Mouse (Mus musculus) intestine, postnatal 0 days (tissue): ENCODE measurements around the gene Fermt3. TPM values are rescaled to one million over a fixed set of nuclear protein-coding genes. Genes with fewer than 3 reads are reported as not detected.

Experiments
- ATAC-seq: fragments of 200-750 bp; cut with Nextera tagmentation; 2 replicates; pipeline ENCODE4 v1.8.0; 2017; ENCODE audit warnings: mild to moderate bottlenecking, moderate TSS enrichment, moderate library complexity
- H3K27ac ChIP-seq: fragments of 300-500 bp; sonication (generic); 2 replicates; pipeline ENCODE4 v1.5.1; 2014; ENCODE audit warnings: mild to moderate bottlenecking, low read depth, low read length, moderate library complexity
- H3K27me3 ChIP-seq: fragments of 300-500 bp; sonication (generic); replicated peaks from 2 replicates; pipeline ENCODE4 v1.6.1; 2014; ENCODE audit warnings: low read length, mixed read lengths; ENCODE audit not compliant: control insufficient read depth, insufficient read depth
- H3K36me3 ChIP-seq: fragments of 300-500 bp; sonication (generic); 2 replicates; pipeline ENCODE4 v1.6.1; 2014; ENCODE audit warnings: mild to moderate bottlenecking, moderate library complexity; ENCODE audit not compliant: control insufficient read depth, insufficient read depth
- H3K4me1 ChIP-seq: fragments of 300-500 bp; sonication (generic); replicated peaks from 2 replicates; pipeline ENCODE4 v1.6.1; 2014; ENCODE audit warnings: antibody characterized with exemption, low read length, mixed read lengths; ENCODE audit not compliant: control insufficient read depth, insufficient read depth
- H3K4me2 ChIP-seq: fragments of 300-500 bp; sonication (generic); replicated peaks from 2 replicates; pipeline ENCODE4 v1.6.1; 2014; ENCODE audit warnings: low read depth, mild to moderate bottlenecking, moderate library complexity
- H3K4me3 ChIP-seq: fragments of 300-500 bp; sonication (generic); 2 replicates; pipeline ENCODE4 v1.5.1; 2014; ENCODE audit warnings: low read depth, low read length
- H3K9ac ChIP-seq: fragments of 300-500 bp; sonication (generic); 2 replicates; pipeline ENCODE4 v1.6.1; 2014; ENCODE audit warnings: mild to moderate bottlenecking, low read depth, low read length
- H3K9me3 ChIP-seq: fragments of 300-500 bp; sonication (generic); 2 replicates; pipeline ENCODE4 v1.6.1; 2016; ENCODE audit warnings: mixed run types; ENCODE audit not compliant: control insufficient read depth
- CTCF ChIP-seq: sonication (generic); IDR thresholded peaks from 2 replicates; pipeline ENCODE4 v1.5.1; 2016; ENCODE audit warnings: low read depth, mild to moderate bottlenecking, control low read depth, antibody characterized with exemption, moderate library complexity
- WGBS: fragments of 180-500 bp; shearing (Covaris S2); extraction: QIAGEN DNeasy Blood & Tissue Kit; methylation state at CpG from one replicate; pipeline ENCODE4 v1.1.7; 2014; 5-methylcytosine and 5-hydroxymethylcytosine counted together
- polyA plus RNA-seq: library from polyadenylated mRNA; unstranded; fragments of >200 nt; fragmentation: Nextera tagmentation; extraction: Ambion mirVana; gene quantifications from 2 replicates; pipeline ENCODE4 v1.2.1, GENCODE M21; 2015

The Fermt3 gene
- polyA plus RNA-seq, 1 experiment from 2014 or later = 8.9 TPM

- Histone ChIP-seq H3K9ac (peak overlapping the region; percentile 88), H3K36me3 (peaks cover 12% of the 10 kb centered on the region), H3K4me3 (peak overlapping the region; percentile 82), H3K4me1 (peaks cover 14% of the 10 kb centered on the region), H3K4me2 (peak overlapping the region; percentile 83), H3K27ac (peak overlapping the region; percentile 64), H3K9me3 (no peaks in the 10 kb centered on the region), H3K27me3 (no peaks in the 10 kb centered on the region)
- ATAC-seq = no peak
- WGBS = 14% methylated on average over 11 of the region's 11 CpGs
- TF ChIP-seq CTCF = no peak
Measured at GRCm38 (mm10) chr19:6970460-6971085, 48.7 kb downstream of the Fermt3 start.

DNA sequence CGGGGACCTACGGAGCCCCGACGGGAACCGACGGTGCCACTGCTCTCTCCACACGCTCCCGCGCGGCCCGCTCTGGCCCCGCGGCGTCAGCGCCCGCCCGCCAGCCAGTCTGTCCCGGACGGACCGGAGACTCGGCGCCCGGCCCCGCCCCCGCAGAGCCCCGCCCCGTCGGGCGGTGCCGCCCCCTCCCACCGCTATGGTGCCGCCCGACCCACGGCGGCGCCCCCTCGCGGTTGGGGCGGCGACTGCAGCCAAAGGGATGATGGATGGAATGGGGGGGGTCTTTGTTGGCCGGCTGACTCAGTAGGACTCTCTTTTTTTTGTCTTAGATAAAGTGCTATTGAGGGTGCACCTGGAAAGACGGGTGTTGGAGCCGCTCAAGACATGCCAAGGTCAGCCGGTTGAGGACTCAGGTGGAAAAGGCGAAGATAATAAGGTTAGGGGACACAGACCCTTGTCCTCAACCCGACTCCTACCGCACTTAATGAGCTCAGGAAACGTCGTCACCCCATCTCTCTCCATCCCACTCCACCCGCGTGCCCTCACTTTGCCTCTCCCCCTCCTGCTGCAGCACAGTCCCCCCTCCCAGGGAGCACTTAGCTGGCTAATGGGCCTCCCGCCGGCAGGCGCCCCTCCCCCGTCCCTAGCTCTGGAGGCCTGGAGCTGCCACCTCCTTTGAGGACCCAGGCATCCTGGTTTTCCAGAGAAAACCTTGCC lies 49.4 kb downstream of the Fermt3 start:
- H3K9ac ChIP-seq = peak overlapping the region; percentile 88
- peak overlapping the region; percentile 83 for H3K4me2 ChIP-seq
- H3K27ac ChIP-seq = peak overlapping the region; percentile 95
- no peaks in the 10 kb centered on the region for H3K9me3 ChIP-seq
- H3K36me3 ChIP-seq = peaks cover 19% of the 10 kb centered on the region
- peak; percentile 58 for ATAC-seq
- H3K27me3 ChIP-seq = no peaks in the 10 kb centered on the region
- peaks cover 17% of the 10 kb centered on the region for H3K4me1 ChIP-seq
- peak; percentile 78 for TF ChIP-seq CTCF
- H3K4me3 ChIP-seq = peak overlapping the region; percentile 82
- under 1% methylated on average over 55 of the region's 55 CpGs for WGBS

DNA sequence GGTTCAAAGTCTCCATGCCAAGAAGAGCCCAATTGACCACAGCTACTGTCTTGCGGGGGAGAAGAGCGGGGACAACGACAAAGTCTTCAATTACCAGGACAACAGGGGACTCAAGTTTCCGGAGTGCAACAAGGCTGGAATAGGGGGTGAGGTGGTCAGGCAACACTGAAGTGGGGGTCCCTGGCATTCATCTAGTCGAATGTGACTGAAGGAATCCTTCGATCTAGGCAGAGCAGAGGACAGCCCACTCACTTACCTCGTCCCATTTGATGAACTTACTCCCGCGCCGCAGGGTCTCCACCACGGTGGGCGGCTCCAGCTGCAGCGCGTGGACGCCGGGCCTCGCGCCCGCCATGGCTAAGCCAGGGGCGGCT lies 50.0 kb downstream of the Fermt3 start:
- Histone ChIP-seq H3K27ac (peak overlapping the region; percentile 95), H3K36me3 (peaks cover 25% of the 10 kb centered on the region), H3K9ac (peak overlapping the region; percentile 88), H3K9me3 (no peaks in the 10 kb centered on the region), H3K4me1 (peaks cover 17% of the 10 kb centered on the region), H3K4me3 (peak overlapping the region; percentile 82), H3K27me3 (no peaks in the 10 kb centered on the region), H3K4me2 (peak overlapping the region; percentile 83)
- under 1% methylated on average over 20 of the region's 20 CpGs for WGBS
- no peak for ATAC-seq
- no peak for TF ChIP-seq CTCF

GRCm38 (mm10) chr19:6968491-6969271 lies 50.6 kb downstream of the Fermt3 start:
- ATAC-seq = peak; percentile 90
- Histone ChIP-seq H3K4me3 (peak overlapping the region; percentile 82), H3K36me3 (peaks cover 31% of the 10 kb centered on the region), H3K4me2 (peak overlapping the region; percentile 83), H3K9ac (peak overlapping the region; percentile 88), H3K27me3 (no peaks in the 10 kb centered on the region), H3K9me3 (no peaks in the 10 kb centered on the region), H3K27ac (peak overlapping the region; percentile 95), H3K4me1 (peaks cover 17% of the 10 kb centered on the region)
- WGBS = 5% methylated on average over 15 of the region's 15 CpGs
- no peak for TF ChIP-seq CTCF

GRCm38 (mm10) chr19:6956461-6956860 lies 62.8 kb downstream of the Fermt3 start:
- Histone ChIP-seq H3K4me2 (no peak overlapping the region), H3K9me3 (no peaks in the 10 kb centered on the region), H3K36me3 (peaks cover 81% of the 10 kb centered on the region), H3K27me3 (no peaks in the 10 kb centered on the region), H3K27ac (no peak overlapping the region; the same call in 1 of the 2 replicates), H3K4me1 (peaks cover 6% of the 10 kb centered on the region; the same call in 1 of the 2 replicates), H3K9ac (no peak overlapping the region), H3K4me3 (no peak overlapping the region)
- WGBS = 74% methylated on average over 10 of the region's 10 CpGs
- no peak for ATAC-seq
- no peak for TF ChIP-seq CTCF

DNA sequence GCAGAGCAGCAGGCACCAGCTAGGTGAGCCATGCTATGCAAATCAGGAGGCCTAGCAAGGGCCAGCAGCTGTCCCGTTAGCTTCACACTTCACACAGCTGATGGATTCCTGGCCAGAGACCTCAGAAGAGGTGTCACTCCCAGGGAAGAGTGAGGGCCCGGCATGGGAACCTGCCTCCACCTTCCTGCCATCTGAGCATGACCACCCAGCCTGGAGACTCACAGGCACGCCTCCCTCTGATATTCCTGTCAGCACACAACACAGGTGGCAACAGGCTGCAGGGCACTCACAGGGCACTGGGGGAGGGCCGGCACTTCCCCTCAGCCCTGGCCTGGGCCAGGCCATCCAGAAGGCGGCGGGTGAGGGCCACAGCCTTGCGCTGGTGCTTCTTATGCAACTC lies 63.8 kb downstream of the Fermt3 start:
- Histone ChIP-seq H3K4me1 (peaks cover 6% of the 10 kb centered on the region; the same call in 1 of the 2 replicates), H3K9ac (no peak overlapping the region), H3K36me3 (peaks cover 76% of the 10 kb centered on the region), H3K4me3 (no peak overlapping the region), H3K9me3 (no peaks in the 10 kb centered on the region), H3K27ac (no peak overlapping the region), H3K27me3 (no peaks in the 10 kb centered on the region), H3K4me2 (no peak overlapping the region)
- no peak for ATAC-seq
- 73% methylated on average over 7 of the region's 7 CpGs for WGBS
- TF ChIP-seq CTCF = no peak
